Mouse (Mus musculus): ENCODE measurements around the gene Dnm3.

DNA sequence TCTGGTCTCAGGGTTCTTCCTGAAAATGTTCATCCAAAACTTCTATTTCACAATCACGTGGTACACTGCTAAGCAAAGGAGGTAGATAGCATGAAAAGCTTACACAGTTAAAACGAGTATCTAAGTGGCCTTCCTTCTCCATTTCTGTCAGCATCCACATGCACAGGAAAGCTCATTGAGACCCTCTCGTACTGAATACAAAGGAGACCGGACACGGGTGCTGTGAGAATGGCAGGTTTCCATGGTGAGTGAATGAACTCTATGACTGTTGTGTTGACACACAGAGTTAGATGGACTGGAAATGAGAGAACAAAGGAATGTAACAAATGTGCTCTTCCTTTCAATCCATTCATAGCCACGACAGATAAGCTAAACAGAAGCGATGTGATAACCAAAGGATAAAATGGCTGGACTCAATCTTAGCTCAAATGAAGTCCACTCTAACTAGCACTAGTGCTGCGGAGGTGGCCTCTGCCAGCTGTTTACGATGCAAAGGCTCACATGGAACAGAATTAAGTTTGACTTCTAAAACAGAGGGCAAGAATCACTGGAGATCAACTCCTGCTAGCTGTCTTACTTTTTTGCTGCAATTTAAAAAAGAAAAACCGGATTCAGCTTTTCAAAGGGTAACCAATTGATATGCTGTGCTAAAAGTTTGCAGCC, 268.2 kb downstream of the Dnm3 start:
- TF ChIP-seq CTCF (IDR thresholded peaks at IDR 0.05; ENCODE audit: extremely low read depth, insufficient read depth, low read length) (no peak), POLR2A (IDR thresholded peaks at IDR 0.05; ENCODE audit: extremely low read depth, insufficient read depth, low read length) (no peak)
